ENCODE assay signal across 19 mouse cellular contexts in genomic region chr6:48569065-48569807, GRCm38 (mm10). TPM values are rescaled to one million over a fixed set of nuclear protein-coding genes. Genes with fewer than 3 reads are reported as not detected.
DNase-seq lines count a peak whose midpoint lies in the region; ATAC-seq and TF ChIP-seq lines count a peak whose summit lies in the region.
"Had no signal": no experiment of that assay in that cellular context is flagged by ENCODE, and none has a peak within 500 bp of the region (broad histone marks: within the 10 kb centered on the region; RNA-seq: fewer than 3 reads in every experiment).

No protein-coding gene starts in this region.

- DNase-seq in cerebellum, adult 9-11 months: peak; percentile 48
- DNase-seq in cerebellum, adult 11-12 months: no peak
- DNase-seq in intestine, embryonic 14.5 days (ENCODE audit: low spot score): no peak
- DNase-seq in kidney, adult 9 months: peak; percentile 75
- no peak for DNase-seq in adipocyte (ENCODE audit: low spot score)
- DNase-seq in layer of hippocampus, postnatal 36 days: no peak
- DNase-seq: spleen, adult 18-20 months; thymus, adult 2 months had no signal

- no peaks in the 10 kb centered on the region; the same call in 1 of the 2 replicates for H3K9me3 ChIP-seq in intestine, embryonic 14.5 days (ENCODE audit: control insufficient read depth, low read length)
- H3K9me3 ChIP-seq in intestine, postnatal 0 days (ENCODE audit: control insufficient read depth): no peaks in the 10 kb centered on the region
- no peaks in the 10 kb centered on the region for H3K9me3 ChIP-seq in stomach, embryonic 16.5 days (replicated peaks; ENCODE audit: control insufficient read depth, low read length)
- H3K9me3 ChIP-seq: forebrain, embryonic 12.5 days; limb, embryonic 15.5 days had no signal

- TF ChIP-seq CTCF in intestine, postnatal 0 days (IDR thresholded peaks at IDR 0.05; ENCODE audit: low read depth): no peak

- no peak for ATAC-seq in intestine, embryonic 14.5 days (replicated peaks; ENCODE audit: low FRiP score, low TSS enrichment, low read depth)
- no peak for ATAC-seq in intestine, postnatal 0 days
- no peak for ATAC-seq in stomach, embryonic 16.5 days (ENCODE audit: insufficient read depth, low FRiP score)

- H3K4me2 ChIP-seq in intestine, embryonic 14.5 days (ENCODE audit: low read length): no peak overlapping the region
- no peak overlapping the region for H3K4me2 ChIP-seq in intestine, postnatal 0 days (replicated peaks; ENCODE audit: low read depth)
- 0 out of 2 replicates have a peak overlapping the region, but pooled peaks have one; percentile 19 for H3K4me2 ChIP-seq in stomach, embryonic 16.5 days (ENCODE audit: low read depth, low read length)
- H3K4me2 ChIP-seq: forebrain, embryonic 12.5 days; limb, embryonic 15.5 days; midbrain, embryonic 11.5 days had no signal

- H3K36me3 ChIP-seq in intestine, embryonic 14.5 days (ENCODE audit: control insufficient read depth, insufficient read depth, low read length): no peaks in the 10 kb centered on the region
- peaks cover 4% of the 10 kb centered on the region; the same call in 1 of the 2 replicates for H3K36me3 ChIP-seq in intestine, postnatal 0 days (ENCODE audit: control insufficient read depth, insufficient read depth)
- no peaks in the 10 kb centered on the region for H3K36me3 ChIP-seq in stomach, embryonic 16.5 days (ENCODE audit: control insufficient read depth, insufficient read depth, low read length)

- WGBS in intestine, embryonic 14.5 days: 59% methylated on average over 7 of the region's 8 CpGs
- 54% methylated on average over 8 of the region's 8 CpGs for WGBS in intestine, postnatal 0 days
- 66% methylated on average over 8 of the region's 8 CpGs for WGBS in stomach, embryonic 16.5 days

- H3K27me3 ChIP-seq in intestine, embryonic 14.5 days (replicated peaks; ENCODE audit: control insufficient read depth, insufficient read depth, low read length): no peaks in the 10 kb centered on the region
- H3K27me3 ChIP-seq in intestine, postnatal 0 days (replicated peaks; ENCODE audit: control insufficient read depth, insufficient read depth, low read length): no peaks in the 10 kb centered on the region
- H3K27me3 ChIP-seq in stomach, embryonic 16.5 days (ENCODE audit: control insufficient read depth, insufficient read depth, low read length): no peaks in the 10 kb centered on the region
- H3K27me3 ChIP-seq: forebrain, embryonic 12.5 days; limb, embryonic 15.5 days had no signal

- H3K27ac ChIP-seq in intestine, embryonic 14.5 days (ENCODE audit: low read depth): 0 out of 2 replicates have a peak overlapping the region, but pooled peaks have one; percentile 27
- no peak overlapping the region; the same call in 1 of the 2 replicates for H3K27ac ChIP-seq in intestine, postnatal 0 days (ENCODE audit: low read depth, low read length)
- H3K27ac ChIP-seq in stomach, embryonic 16.5 days (ENCODE audit: low read length): peak overlapping the region; percentile 44; the same call in 1 of the 2 replicates
- H3K27ac ChIP-seq: forebrain, embryonic 12.5 days; left cerebral cortex, adult 2 months had no signal

- H3K9ac ChIP-seq in intestine, embryonic 14.5 days (ENCODE audit: low read length): no peak overlapping the region
- H3K9ac ChIP-seq in intestine, postnatal 0 days (ENCODE audit: low read depth, low read length): no peak overlapping the region
- peak overlapping the region; percentile 51; the same call in 1 of the 2 replicates for H3K9ac ChIP-seq in stomach, embryonic 16.5 days (ENCODE audit: low read length)
- H3K9ac ChIP-seq: forebrain, embryonic 12.5 days; limb, embryonic 15.5 days had no signal

- H3K4me1 ChIP-seq in intestine, embryonic 14.5 days (replicated peaks; ENCODE audit: control insufficient read depth, insufficient read depth, low read length): peaks cover 37% of the 10 kb centered on the region
- 0 out of 2 replicates have a peak, but pooled peaks cover 7% of the 10 kb centered on the region for H3K4me1 ChIP-seq in intestine, postnatal 0 days (replicated peaks; ENCODE audit: control insufficient read depth, insufficient read depth, low read length)
- peaks cover 30% of the 10 kb centered on the region for H3K4me1 ChIP-seq in stomach, embryonic 16.5 days (ENCODE audit: control insufficient read depth, insufficient read depth, low read length)
- H3K4me1 ChIP-seq: forebrain, embryonic 12.5 days had no signal

- no peak overlapping the region for H3K4me3 ChIP-seq in intestine, embryonic 14.5 days (ENCODE audit: low read depth, low read length)
- H3K4me3 ChIP-seq in intestine, postnatal 0 days (ENCODE audit: low read depth, low read length): no peak overlapping the region
- H3K4me3 ChIP-seq in stomach, embryonic 16.5 days (replicated peaks; ENCODE audit: low read length): no peak overlapping the region
- H3K4me3 ChIP-seq: forebrain, embryonic 12.5 days; left cerebral cortex, adult 2 months; limb, embryonic 15.5 days had no signal

RNA-seq across cellular contexts. Expression of gene Rarres2, which starts 3.4 kb away (rescaled TPM):
- 69.7 and 73.9 TPM in 2 replicates for polyA plus RNA-seq in intestine, embryonic 14.5 days (2014; fragmentation: Nextera tagmentation; extraction: Ambion mirVana)
- 154 and 162 TPM in 2 replicates for polyA plus RNA-seq in intestine, postnatal 0 days (2015; fragmentation: Nextera tagmentation; extraction: Ambion mirVana)
- 122 and 128 TPM in 2 replicates for polyA plus RNA-seq in stomach, embryonic 16.5 days (2015; fragmentation: Nextera tagmentation; extraction: Ambion mirVana)
- total RNA-seq in layer of hippocampus, postnatal 36 days (2021): 10 to 100 TPM; 12.0 to 13.5 TPM

RNA-seq across cellular contexts. Expression of gene Lrrc61, which starts 14.6 kb away (rescaled TPM):
- polyA plus RNA-seq in intestine, embryonic 14.5 days (2014; fragmentation: Nextera tagmentation; extraction: Ambion mirVana): 6.7 and 7.7 TPM in 2 replicates
- 7.6 and 9.5 TPM in 2 replicates for polyA plus RNA-seq in intestine, postnatal 0 days (2015; fragmentation: Nextera tagmentation; extraction: Ambion mirVana)
- 7.5 and 9.6 TPM in 2 replicates for polyA plus RNA-seq in stomach, embryonic 16.5 days (2015; fragmentation: Nextera tagmentation; extraction: Ambion mirVana)
- total RNA-seq in layer of hippocampus, postnatal 36 days (2021): 10 to 100 TPM; 29.4 to 35.0 TPM

RNA-seq across cellular contexts. Expression of gene Gm45021, which starts 20.2 kb away (rescaled TPM):
- polyA plus RNA-seq in intestine, embryonic 14.5 days (2014; fragmentation: Nextera tagmentation; extraction: Ambion mirVana): not detected in 2 replicates
- polyA plus RNA-seq in intestine, postnatal 0 days (2015; fragmentation: Nextera tagmentation; extraction: Ambion mirVana): not detected in 2 replicates
- not detected in 2 replicates for polyA plus RNA-seq in stomach, embryonic 16.5 days (2015; fragmentation: Nextera tagmentation; extraction: Ambion mirVana)
- total RNA-seq in layer of hippocampus, postnatal 36 days (2021): not detected
- total RNA-seq: gastrocnemius, adult 8-10 months; left cerebral cortex, adult 2 months had no signal
- polyA plus RNA-seq: embryonic facial prominence, embryonic 11.5 days; forebrain, embryonic 12.5 days; hindbrain, embryonic 16.5 days; limb, embryonic 15.5 days; lung, postnatal 0 days; midbrain, embryonic 11.5 days; neural tube, embryonic 11.5 days; thymus, adult 2 months had no signal

RNA-seq across cellular contexts. Expression of gene Repin1, which starts 24.4 kb away (rescaled TPM):
- 28.4 and 29.5 TPM in 2 replicates for polyA plus RNA-seq in intestine, embryonic 14.5 days (2014; fragmentation: Nextera tagmentation; extraction: Ambion mirVana)
- 11.3 and 12.0 TPM in 2 replicates for polyA plus RNA-seq in intestine, postnatal 0 days (2015; fragmentation: Nextera tagmentation; extraction: Ambion mirVana)
- 25.7 and 28.0 TPM in 2 replicates for polyA plus RNA-seq in stomach, embryonic 16.5 days (2015; fragmentation: Nextera tagmentation; extraction: Ambion mirVana)
- 10 to 100 TPM; 43.6 to 47.5 TPM for total RNA-seq in layer of hippocampus, postnatal 36 days (2021)

RNA-seq across cellular contexts. Expression of gene Gm44965, which starts 24.5 kb away (rescaled TPM):
- not detected in 2 replicates for polyA plus RNA-seq in intestine, embryonic 14.5 days (2014; fragmentation: Nextera tagmentation; extraction: Ambion mirVana)
- polyA plus RNA-seq in intestine, postnatal 0 days (2015; fragmentation: Nextera tagmentation; extraction: Ambion mirVana): not detected in 2 replicates
- polyA plus RNA-seq in stomach, embryonic 16.5 days (2015; fragmentation: Nextera tagmentation; extraction: Ambion mirVana): 0.70 and 1.8 TPM in 2 replicates
- total RNA-seq in layer of hippocampus, postnatal 36 days (2021): not detected
- total RNA-seq: left cerebral cortex, adult 2 months had no signal
- polyA plus RNA-seq: embryonic facial prominence, embryonic 11.5 days; forebrain, embryonic 12.5 days; hindbrain, embryonic 16.5 days; lung, postnatal 0 days; midbrain, embryonic 11.5 days; neural tube, embryonic 11.5 days; thymus, adult 2 months had no signal

Comparison
In these comparisons a context has a peak if more than half of its experiments do, and no peak if none do; other contexts are left out.
1. DNase-seq: peak in cerebellum, adult 9-11 months (single experiment) and kidney, adult 9 months (single experiment); none in cerebellum, adult 11-12 months (single experiment), intestine, embryonic 14.5 days (single experiment), adipocyte (single experiment) and layer of hippocampus, postnatal 36 days (0 of 2).